Mouse (Mus musculus) kidney, embryonic 14.5 days (tissue): Measurements from ENCODE around the gene Cops3. TPM values are rescaled to one million over a fixed set of nuclear protein-coding genes. Genes with fewer than 3 reads are reported as not detected.

Experiments used
- ATAC-seq: fragments of 200-750 bp; cut with Nextera tagmentation; 2 replicates; pipeline ENCODE4 v1.8.0; 2017; ENCODE audit warnings: moderate number of reproducible peaks, mild to moderate bottlenecking, moderate TSS enrichment, moderate library complexity; ENCODE audit not compliant: low FRiP score, low TSS enrichment
- H3K27ac ChIP-seq: fragments of 300-500 bp; sonication (generic); 2 replicates; pipeline ENCODE4 v1.5.1; 2014; ENCODE audit warnings: low read depth, mild to moderate bottlenecking, low read length, moderate library complexity, mixed read lengths
- H3K27me3 ChIP-seq: fragments of 300-500 bp; sonication (generic); 2 replicates; pipeline ENCODE4 v1.6.1; 2014; ENCODE audit warnings: mild to moderate bottlenecking, low read length; ENCODE audit not compliant: control insufficient read depth, insufficient read depth
- H3K36me3 ChIP-seq: fragments of 300-500 bp; sonication (generic); 2 replicates; pipeline ENCODE4 v1.6.1; 2014; ENCODE audit warnings: low read length, mixed read lengths; ENCODE audit not compliant: control insufficient read depth, insufficient read depth
- H3K4me1 ChIP-seq: fragments of 300-500 bp; sonication (generic); 2 replicates; pipeline ENCODE4 v1.6.1; 2014; ENCODE audit warnings: low read length, mixed read lengths; ENCODE audit not compliant: control insufficient read depth, insufficient read depth
- H3K4me2 ChIP-seq: fragments of 300-500 bp; sonication (generic); replicated peaks from 2 replicates; pipeline ENCODE4 v1.6.1; 2014; ENCODE audit warnings: low read depth, mild to moderate bottlenecking, low read length
- H3K4me3 ChIP-seq: fragments of 300-500 bp; sonication (generic); 2 replicates; pipeline ENCODE4 v1.5.1; 2014; ENCODE audit warnings: mild to moderate bottlenecking, low read length
- H3K9ac ChIP-seq: fragments of 300-500 bp; sonication (generic); 2 replicates; pipeline ENCODE4 v1.6.1; 2014; ENCODE audit warnings: low read depth, mild to moderate bottlenecking, low read length, moderate library complexity
- H3K9me3 ChIP-seq: fragments of 300-500 bp; sonication (generic); 2 replicates; pipeline ENCODE4 v1.6.1; 2016; ENCODE audit warnings: low read length; ENCODE audit not compliant: control insufficient read depth
- whole genome bisulfite sequencing: fragments of 180-500 bp; shearing (Covaris S2); extraction: QIAGEN DNeasy Blood & Tissue Kit; methylation state at CpG from one replicate; pipeline ENCODE4 v1.1.7; 2014; 5-methylcytosine and 5-hydroxymethylcytosine counted together
- polyA plus RNA-seq: library from polyadenylated mRNA; unstranded; fragments of >200 nt; fragmentation: Nextera tagmentation; extraction: Ambion mirVana; gene quantifications from 2 replicates; pipeline ENCODE4 v1.2.1, GENCODE M21; 2014

The Cops3 gene
- 240 and 241 TPM in 2 replicates for polyA plus RNA-seq

GRCm38 (mm10) chr11:59839459-59840126, at the start of gene Cops3:
Gene Cops3 (minus strand): TSS chr11:59839838.
- Histone ChIP-seq H3K27ac (peak within 1 kb of the TSS; percentile 96), H3K27me3 (no peaks in the 10 kb centered on the region), H3K4me1 (peaks cover 15% of the 10 kb centered on the region), H3K9me3 (no peaks in the 10 kb centered on the region), H3K9ac (peak within 1 kb of the TSS; percentile 94), H3K4me2 (peak within 1 kb of the TSS; percentile 55), H3K4me3 (peak within 1 kb of the TSS; percentile 89), H3K36me3 (peaks cover 25% of the 10 kb centered on the region)
- WGBS: under 1% methylated on average over 42 of the region's 43 CpGs
- ATAC-seq: peak; percentile 97

GRCm38 (mm10) chr11:59888151-59888550, 48.5 kb upstream of the Cops3 start:
- H3K4me3 ChIP-seq: no peak overlapping the region
- no peaks in the 10 kb centered on the region for H3K9me3 ChIP-seq
- ATAC-seq: no peak
- H3K36me3 ChIP-seq: no peaks in the 10 kb centered on the region
- no peak overlapping the region for H3K4me2 ChIP-seq
- WGBS: 79% methylated on average over 5 of the region's 5 CpGs
- H3K27me3 ChIP-seq: no peaks in the 10 kb centered on the region
- no peak overlapping the region for H3K9ac ChIP-seq
- no peak overlapping the region for H3K27ac ChIP-seq
- peaks cover 6% of the 10 kb centered on the region; the same call in 1 of the 2 replicates for H3K4me1 ChIP-seq

- Histone ChIP-seq H3K4me2 (no peak overlapping the region), H3K9ac (no peak overlapping the region), H3K4me1 (peaks cover 6% of the 10 kb centered on the region; the same call in 1 of the 2 replicates), H3K9me3 (no peaks in the 10 kb centered on the region), H3K27me3 (no peaks in the 10 kb centered on the region), H3K4me3 (no peak overlapping the region), H3K36me3 (no peaks in the 10 kb centered on the region), H3K27ac (no peak overlapping the region)
- ATAC-seq: no peak
- WGBS: 63% methylated on average over 1 of the region's 1 CpGs
These were observed 47.3 kb upstream of the Cops3 start for GRCm38 (mm10) chr11:59886952-59887351.

- peaks cover 6% of the 10 kb centered on the region; the same call in 1 of the 2 replicates for H3K4me1 ChIP-seq
- no peaks in the 10 kb centered on the region for H3K9me3 ChIP-seq
- peak overlapping the region; percentile 47; the same call in 1 of the 2 replicates for H3K27ac ChIP-seq
- H3K4me3 ChIP-seq: no peak overlapping the region
- H3K36me3 ChIP-seq: no peaks in the 10 kb centered on the region
- WGBS: 44% methylated on average over 17 of the region's 17 CpGs
- H3K9ac ChIP-seq: no peak overlapping the region
- 0 out of 2 replicates have a peak, but pooled peaks have one; percentile 52 for ATAC-seq
- H3K27me3 ChIP-seq: no peaks in the 10 kb centered on the region
- H3K4me2 ChIP-seq: no peak overlapping the region
These were observed 45.8 kb upstream of the Cops3 start for GRCm38 (mm10) chr11:59885217-59885986.

DNA sequence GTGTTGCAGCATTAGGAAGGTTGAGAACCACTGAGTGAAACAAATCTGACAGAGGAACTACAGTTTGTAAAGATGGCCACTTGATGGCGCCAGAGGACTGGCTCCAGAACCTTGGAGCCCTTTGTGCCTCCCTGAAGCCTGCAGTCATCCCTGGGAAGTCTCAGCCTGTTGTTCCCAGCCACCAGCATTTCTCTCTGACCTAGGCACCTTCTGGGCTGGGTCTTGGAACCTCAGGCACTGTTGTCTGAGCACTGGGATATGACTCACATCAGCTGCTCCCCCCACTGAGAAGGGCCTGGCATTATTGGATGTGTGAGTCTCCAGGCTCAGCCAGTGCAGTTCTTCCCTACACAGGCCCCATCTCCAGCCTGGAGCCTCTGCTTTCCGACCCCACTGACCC, 40.4 kb upstream of the Cops3 start:
- peak; percentile 80 for ATAC-seq
- Histone ChIP-seq H3K4me1 (no peaks in the 10 kb centered on the region), H3K4me2 (no peak overlapping the region), H3K36me3 (peaks cover 25% of the 10 kb centered on the region), H3K9me3 (no peaks in the 10 kb centered on the region), H3K27me3 (no peaks in the 10 kb centered on the region), H3K9ac (peak overlapping the region; percentile 5; the same call in 1 of the 2 replicates), H3K27ac (no peak overlapping the region), H3K4me3 (no peak overlapping the region)
- 21% methylated on average over 2 of the region's 2 CpGs for WGBS

DNA sequence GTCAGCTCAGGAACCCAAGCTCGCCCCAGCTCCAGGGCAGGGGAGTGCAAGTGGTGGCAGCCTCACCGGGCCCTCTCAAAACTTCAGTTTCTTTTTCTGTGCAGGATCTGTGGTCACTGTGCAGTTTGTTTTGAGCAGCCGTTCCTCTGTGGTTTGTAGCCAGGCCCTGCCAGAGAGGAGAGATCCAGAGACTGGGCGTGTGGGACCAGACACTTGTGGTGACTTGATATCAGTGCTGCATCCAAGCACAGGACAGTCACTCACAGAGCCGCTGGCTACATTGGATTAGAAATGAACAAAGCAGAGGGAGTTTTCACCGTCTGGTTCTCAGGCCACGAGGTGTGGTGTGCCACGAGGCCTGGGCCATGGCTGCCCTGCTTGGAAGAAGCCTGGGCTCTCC, 32.5 kb upstream of the Cops3 start:
- no peak for ATAC-seq
- Histone ChIP-seq H3K27me3 (no peaks in the 10 kb centered on the region), H3K9me3 (no peaks in the 10 kb centered on the region), H3K36me3 (peaks cover 30% of the 10 kb centered on the region), H3K4me2 (no peak overlapping the region), H3K9ac (no peak overlapping the region), H3K27ac (no peak overlapping the region), H3K4me1 (no peaks in the 10 kb centered on the region), H3K4me3 (no peak overlapping the region)
- WGBS: 86% methylated on average over 8 of the region's 8 CpGs

- WGBS: 89% methylated on average over 6 of the region's 6 CpGs
- H3K4me3 ChIP-seq: no peak overlapping the region
- ATAC-seq: no peak
These were observed 24.7 kb upstream of the Cops3 start for GRCm38 (mm10) chr11:59864316-59864715.

DNA sequence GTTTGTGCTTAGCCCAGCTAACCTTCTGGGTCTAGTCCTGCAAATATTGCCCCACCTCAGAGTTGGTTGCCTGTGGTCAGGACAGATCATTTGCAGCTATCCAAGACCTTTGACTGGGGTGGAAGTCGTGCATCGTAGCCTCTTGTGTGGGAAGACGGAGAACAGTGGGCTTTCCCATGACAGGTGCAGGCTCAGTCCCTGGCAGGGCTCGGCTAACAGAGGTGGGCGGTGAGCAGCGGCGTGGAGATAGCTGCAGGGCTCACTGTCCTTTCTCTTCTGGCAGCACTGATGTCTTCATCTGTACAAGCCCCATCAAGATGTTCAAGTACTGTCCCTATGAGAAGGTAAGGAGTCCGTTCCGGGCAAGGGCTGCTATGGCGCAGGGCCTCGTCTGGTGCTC, 20.8 kb upstream of the Cops3 start:
- Histone ChIP-seq H3K9ac (no peak overlapping the region), H3K4me1 (no peaks in the 10 kb centered on the region), H3K27me3 (no peaks in the 10 kb centered on the region), H3K27ac (no peak overlapping the region), H3K4me2 (no peak overlapping the region), H3K36me3 (no peaks in the 10 kb centered on the region; the same call in 1 of the 2 replicates), H3K9me3 (no peaks in the 10 kb centered on the region), H3K4me3 (no peak overlapping the region)
- 76% methylated on average over 11 of the region's 11 CpGs for WGBS
- ATAC-seq: no peak

More at GRCm38 (mm10) chr11:59864316-59864715, 24.7 kb upstream of the Cops3 start:
- no peak overlapping the region for H3K27ac ChIP-seq
- no peak overlapping the region for H3K9ac ChIP-seq
- no peaks in the 10 kb centered on the region for H3K4me1 ChIP-seq
- peaks cover 4% of the 10 kb centered on the region; the same call in 1 of the 2 replicates for H3K36me3 ChIP-seq
- H3K27me3 ChIP-seq: no peaks in the 10 kb centered on the region
- no peaks in the 10 kb centered on the region for H3K9me3 ChIP-seq
- no peak overlapping the region for H3K4me2 ChIP-seq

- no peak overlapping the region for H3K4me2 ChIP-seq
- H3K9ac ChIP-seq: no peak overlapping the region
- H3K4me1 ChIP-seq: peaks cover 6% of the 10 kb centered on the region; the same call in 1 of the 2 replicates
- no peaks in the 10 kb centered on the region for H3K27me3 ChIP-seq
- ATAC-seq: no peak
- no peaks in the 10 kb centered on the region for H3K9me3 ChIP-seq
- H3K27ac ChIP-seq: no peak overlapping the region
- H3K4me3 ChIP-seq: no peak overlapping the region
- WGBS: 76% methylated on average over 3 of the region's 3 CpGs
- H3K36me3 ChIP-seq: 0 out of 2 replicates have a peak, but pooled peaks cover 4% of the 10 kb centered on the region
These were observed 13.2 kb upstream of the Cops3 start for GRCm38 (mm10) chr11:59852865-59853264.
